Mouse (Mus musculus) embryo, embryonic 10.5 days (tissue): ENCODE measurements around the gene Wdr90.

Source experiments
- DNase-seq: peaks from one replicate; pipeline ENCODE4 v3.0.0-alpha.2; 2015; ENCODE audit warnings: low spot score

Gene Wdr90

DNA sequence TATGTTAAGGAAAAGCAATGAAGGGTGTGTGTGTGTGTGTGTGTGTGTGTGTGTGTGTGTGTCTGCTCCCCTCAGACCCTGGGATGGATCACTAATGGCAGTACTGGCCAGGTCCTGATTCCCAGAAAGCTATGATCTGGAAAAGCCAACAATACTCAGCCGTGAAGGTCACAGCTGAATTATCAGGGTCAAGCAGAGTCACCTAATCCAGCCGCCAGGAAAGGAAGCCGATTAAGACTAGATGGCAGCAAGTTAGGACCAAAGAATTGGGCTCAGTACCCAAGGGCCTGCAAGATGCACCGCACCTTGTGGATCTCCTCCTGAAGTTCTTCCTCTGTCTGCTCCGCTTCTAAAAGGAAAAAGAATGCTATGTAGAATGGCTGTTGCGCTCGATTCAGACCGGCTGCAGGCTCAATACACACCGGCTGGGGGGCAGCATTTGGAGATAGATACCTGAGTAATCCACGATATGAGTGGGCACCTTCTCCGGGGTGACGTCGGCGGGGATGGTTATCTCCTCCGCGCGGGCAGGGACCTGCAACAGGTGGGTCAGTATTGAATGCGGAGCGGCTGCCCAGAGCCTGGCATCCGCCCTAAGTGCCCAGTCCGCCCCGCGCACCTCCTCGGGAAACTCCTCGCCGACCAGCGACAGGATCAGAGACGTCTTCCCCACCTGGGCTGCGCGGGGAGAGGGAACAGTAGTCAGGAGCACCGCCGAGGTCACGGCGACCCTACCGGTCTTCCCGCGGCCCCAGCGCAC, 17.5 kb downstream of the Wdr90 start:
- DNase-seq: peak; percentile 14

DNA sequence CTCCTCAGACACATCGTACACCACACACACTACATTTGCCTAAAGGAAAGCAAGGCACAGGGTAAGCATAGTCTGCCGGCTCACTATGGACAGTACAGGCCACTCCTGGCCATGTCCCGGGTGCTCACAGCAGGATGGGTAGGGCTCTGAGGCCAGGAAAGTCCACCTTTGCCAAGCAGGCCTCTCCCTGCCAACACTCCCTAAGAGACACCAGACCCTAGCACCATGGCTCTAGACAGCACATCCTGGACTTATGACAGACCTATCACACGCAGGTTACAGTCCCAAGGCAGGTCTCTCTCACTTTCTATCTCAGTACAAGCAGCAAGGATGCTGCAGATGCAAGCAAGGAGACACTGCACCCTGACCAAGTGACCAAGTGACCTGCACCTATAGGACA, 18.2 kb downstream of the Wdr90 start:
- no peak for DNase-seq

DNA sequence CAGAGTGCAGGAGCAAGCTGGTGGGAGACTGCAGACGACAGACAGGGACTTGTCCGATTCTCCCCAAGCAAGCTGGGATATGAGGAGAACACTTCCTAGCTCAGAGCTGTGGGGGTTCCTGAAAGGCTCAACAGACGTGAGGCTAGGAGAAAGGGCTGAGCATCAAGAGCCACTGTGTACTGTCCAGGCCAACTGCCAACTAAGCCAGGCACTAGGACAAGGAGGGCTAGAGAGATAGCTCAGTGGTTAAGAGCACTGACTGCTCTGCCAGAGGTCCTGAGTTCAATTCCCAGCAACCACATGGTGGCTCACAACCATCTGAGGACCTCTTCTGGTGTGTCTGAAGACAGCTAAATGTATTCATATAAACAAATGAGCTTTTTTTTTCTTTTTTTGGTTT, 18.8 kb downstream of the Wdr90 start:
- DNase-seq: no peak

DNA sequence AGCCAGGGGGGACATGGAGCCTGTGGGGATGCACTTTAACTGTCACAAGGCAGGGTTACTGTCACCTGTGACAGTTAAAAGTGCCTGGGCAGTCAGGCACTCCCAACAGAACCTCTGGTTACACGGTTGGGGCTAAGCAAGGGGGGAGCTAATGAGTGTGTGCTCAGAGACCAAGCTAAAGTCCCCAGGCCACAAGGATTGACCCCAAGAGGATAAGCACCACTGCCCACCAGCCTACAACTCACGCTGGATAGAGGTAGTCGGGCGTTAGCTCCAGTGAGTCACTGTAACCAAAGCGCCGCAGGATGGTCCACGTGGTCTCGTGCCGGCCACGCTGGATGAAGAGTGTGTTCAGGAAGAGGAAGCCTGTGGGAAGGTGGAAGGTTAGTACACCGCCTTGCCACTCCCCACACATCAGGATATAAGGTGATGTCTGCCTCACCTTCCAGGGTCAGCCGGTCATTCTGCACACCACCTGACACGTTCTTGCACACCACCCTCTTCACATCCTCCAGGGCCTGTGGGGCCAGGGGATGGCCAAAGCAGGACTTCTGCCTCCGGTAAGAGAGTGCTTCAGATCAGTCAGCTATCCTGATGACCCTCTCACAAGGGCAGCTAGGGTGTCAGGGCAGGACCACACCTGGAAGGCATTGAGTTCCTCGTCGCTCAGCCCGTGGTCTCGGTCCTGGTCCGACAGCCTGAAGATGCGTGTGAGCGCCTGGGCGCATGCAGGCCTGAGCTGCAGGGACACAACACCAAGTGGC, 20.0 kb downstream of the Wdr90 start, which contains the start of gene Gm20683:
Gm20683 (minus strand) TSS at position 647 of the 764 bp plus-strand sequence.
- DNase-seq: no peak

DNA sequence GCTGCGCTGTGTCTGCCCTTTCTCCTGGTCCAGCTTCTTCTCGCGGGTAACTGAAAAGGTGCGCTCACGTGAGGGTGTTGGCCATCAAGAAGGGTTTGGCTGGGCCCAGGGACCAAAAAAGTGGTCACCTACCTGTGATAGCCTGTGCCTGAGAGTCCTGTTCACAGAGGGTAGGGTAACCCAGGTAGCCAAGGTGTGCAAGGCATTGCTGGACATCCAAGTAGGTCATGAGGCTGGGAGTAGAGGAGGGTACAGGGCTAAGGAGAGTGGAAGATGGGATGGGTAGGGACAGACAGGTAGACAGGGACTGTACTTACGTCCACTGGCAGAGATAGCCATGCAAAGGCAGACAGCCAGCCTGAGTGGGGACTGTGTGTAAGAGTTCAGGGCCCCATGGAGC, 20.8 kb downstream of the Wdr90 start:
- DNase-seq: no peak

DNA sequence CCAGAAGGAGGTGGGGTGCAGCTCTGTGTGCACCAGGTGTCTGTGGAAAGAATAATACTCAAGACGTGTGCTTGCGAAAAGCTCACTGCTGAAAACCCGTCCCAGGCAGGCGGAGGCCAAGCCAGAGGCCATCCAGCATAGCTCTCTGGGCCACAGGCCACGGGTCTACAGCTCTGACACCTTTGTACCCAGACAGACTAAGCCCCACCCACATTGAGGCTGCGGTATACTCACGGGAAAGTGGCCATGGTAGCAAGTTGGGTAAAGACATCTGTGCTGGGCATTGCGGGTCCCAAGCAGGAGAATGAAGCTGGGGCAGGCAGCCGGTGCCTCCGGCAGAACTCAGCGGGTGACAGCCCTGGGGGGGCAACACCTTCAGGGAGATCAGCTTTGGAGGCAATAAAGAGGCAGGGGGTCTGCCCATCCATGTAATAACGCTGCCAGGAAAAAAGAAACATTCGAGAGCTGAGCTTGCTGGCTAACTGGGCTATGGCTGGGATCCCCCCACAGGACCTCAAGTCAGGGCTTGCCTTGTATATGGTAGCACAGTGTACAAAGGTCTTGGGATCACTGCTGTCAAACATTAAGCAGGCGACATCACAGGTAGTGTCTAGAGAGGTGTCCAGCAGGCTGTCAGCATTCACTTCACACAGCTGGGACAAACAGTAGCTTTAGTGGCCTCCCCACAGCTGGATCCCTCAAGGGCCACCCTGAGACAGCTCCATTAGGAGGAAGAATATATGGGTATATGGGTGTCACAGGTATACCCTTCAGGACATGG, 21.7 kb downstream of the Wdr90 start:
- DNase-seq: no peak

DNA sequence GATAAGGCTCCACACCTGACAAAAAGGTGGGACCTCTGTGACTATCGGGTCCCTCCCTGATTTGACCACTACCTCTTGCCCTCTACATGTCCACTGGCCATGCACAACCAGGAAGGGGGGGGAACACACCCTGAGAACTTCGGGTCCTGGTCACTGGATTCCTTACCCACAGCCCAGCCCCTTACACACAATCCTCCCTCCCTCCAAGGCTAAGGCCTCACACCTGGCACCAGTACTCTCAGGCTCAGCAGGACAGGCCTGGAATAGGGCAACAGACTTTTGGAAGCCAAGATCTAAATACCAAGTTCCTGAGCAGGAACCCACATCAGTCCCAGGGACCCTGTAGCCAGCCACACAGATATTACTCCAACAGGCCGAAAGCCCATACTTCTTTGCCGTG, 22.4 kb downstream of the Wdr90 start:
- no peak for DNase-seq

DNA sequence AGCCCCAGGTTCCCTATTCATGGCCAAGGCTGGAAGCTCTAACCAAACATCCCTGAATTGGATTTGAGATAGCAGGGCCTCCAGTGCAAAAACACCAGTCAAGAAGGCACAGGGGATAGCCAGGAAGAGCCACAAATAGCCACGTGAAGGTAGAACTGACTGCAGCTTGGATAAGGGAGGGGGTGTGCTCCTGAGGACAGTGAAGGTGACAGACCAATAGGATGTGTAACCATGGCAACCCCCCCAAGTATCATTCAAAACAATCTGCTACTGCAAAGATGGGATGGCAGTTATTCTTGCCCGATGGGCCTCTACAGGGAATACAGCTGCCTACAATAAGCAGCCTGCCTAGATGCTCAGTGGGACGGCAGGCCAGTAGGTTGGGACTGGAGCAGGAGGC, 23.8 kb downstream of the Wdr90 start:
- no peak for DNase-seq

DNA sequence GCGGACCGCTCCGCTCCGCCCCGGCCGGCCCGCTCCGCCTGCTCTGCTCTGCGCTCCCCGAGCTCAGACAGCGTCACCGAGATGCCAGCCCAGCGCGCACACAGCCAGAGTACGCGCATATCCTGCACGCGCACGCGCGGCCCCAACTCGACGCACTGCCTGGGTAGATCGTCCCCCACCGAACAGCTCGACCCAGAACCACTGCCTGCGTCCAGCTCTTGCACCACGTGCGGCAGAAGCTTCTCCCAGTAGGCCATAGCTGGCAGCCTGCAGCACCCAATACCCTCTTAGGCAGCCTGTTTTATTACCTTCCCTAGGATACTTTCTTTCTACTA, 24.3 kb downstream of the Wdr90 start, which contains the start of gene Rhbdl1:
Rhbdl1 (minus strand) TSS at position 220 of the 335 bp plus-strand sequence.
- DNase-seq: peak; percentile 68

DNA sequence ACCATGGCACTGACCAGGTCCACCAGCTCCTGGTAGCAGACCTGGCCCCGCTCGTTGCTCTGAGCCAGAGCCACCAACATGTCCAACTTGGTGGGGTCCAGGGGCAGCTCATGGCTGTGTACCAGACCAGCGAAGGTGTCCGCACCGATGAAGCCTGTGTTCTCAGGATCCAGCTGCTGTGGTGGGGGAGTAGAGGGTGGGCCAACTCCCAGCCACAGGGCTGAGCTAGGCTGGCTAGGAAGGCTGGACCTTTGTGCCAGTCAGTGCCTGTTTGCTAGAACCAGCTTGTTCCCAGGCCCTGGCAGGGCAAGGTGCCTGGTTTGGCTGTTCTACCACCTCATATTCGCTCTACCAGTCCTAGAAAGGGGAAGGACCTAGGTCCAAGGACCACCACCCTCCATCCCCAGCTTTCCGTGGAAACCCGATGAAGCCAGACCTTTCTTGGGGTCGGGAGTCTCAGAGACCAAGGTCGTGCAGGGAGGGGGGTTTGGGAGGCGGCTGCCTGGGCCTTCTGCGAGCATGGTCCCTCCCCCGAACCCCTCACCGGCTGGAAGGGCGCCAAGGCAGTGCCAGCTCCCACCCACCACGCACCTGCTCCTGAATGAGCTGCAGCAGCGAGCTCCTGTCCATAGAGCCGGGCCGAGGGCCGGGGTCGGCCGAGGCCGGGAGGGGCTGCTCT, 24.8 kb downstream of the Wdr90 start:
- no peak for DNase-seq

DNA sequence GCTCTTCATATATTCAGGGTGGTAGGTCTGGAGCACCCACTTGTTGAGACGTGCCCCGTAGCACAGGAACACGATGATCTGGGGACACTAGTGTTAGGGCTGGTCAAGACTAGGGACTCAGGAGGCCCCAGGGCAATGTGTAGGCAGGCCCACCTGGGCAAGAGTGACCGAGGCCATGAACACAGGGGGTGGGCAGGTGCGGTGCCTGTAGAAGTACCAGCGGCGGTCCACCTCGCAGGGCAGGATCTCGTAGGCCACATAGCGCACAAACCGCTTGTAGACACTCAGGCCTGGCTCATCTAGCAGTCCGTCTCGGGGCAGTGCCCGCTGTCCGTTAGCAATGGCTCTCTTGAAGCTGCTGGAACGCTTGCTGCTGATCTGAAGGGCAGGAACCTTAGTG, 25.5 kb downstream of the Wdr90 start:
- DNase-seq: no peak

DNA sequence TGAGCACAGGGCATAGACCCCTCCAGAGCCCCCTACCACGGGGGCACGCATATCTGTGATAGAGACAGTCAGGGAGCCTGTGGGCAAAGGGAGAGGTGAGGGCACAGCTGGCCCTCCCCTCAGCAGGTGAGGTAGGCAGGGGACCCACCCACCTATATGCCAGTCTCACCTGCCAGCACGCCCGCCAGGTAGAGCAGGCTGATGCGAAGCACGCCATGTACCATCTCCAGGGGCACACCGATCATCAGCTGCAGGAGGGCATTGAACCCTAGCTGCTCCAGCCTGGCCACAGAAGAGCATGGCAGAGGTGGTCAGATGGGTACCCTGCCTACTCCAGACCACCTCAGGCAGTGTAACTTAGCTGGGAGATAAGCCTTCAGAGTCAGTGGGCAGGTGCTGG, 26.0 kb downstream of the Wdr90 start:
- no peak for DNase-seq

DNA sequence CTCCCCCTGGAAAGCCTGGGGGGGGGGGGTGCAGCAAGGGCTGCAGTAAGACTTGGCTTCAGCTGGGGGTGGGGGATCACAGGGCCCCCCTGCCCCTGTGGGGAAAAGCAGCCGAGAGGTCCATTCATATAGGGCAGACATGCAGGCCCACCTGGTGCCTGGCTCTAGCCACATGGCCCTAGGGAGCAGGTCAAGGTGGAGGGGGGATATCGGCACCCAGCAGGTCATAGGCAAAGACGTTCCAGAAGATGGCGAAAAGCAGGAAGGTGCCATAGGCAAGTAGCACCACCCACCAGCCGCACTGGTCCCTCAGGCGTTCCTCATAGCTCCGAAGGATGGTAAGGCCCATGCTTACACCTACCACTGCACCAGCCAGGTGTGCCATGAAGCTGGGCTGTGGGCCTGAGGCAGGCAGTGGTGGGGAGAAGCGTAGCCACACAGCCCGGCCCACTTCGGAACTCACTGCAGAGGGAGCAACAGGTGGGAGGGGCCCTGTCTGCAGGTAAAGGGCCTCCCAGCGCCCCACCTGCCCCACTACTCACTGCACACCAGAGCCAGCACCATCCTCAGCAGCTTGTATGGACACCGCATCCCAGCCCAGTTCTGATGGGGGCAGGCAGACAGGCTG, 26.6 kb downstream of the Wdr90 start:
- no peak for DNase-seq

DNA sequence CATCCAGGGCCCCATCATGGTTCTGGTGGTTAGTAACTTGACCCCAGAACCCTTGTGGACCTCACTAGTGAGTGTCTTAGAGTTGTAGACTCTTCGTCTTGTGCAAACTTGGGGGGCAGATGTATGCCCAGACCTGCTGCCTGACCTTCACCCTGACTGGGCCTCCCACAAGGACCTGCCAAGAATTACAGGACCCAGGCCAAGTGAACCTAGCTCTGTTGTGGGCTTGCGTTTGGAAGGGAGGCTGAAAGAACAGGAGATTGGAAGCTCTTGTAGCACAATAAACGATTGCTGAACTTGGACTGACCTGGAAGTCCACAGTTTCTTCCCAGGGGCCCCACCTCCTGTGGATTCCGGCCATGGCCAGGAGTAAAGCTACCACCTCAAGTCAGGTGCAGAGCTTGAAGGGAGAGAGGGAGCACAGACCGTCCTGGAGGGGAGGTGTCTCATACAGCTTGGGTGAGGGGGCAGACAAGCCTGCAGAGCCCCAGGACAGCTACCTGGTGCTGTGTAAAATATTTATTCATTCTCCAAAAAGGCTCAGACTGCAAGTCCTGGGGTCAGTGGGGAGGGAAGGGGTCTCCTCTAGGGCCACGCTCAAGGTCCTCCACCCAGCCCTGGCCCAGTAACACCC, 27.2 kb downstream of the Wdr90 start:
- DNase-seq: no peak

DNA sequence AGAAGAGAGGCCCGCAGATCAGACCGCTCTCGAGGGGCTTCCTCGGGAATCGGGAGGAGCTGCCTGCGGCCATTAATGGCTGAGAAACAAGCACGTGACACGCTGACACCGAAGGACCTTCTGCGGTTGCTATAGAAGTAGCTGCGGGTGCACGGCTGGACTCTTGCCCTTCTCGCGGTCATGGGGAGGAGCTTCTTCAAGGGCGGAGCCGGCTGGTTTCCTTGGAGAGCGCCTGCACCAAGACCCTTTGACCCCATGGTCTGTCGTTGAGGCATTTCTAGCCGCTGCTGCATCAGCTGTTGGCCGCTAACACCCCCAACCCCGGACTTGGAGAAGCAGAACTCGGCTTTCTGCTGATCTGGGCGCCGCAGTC, 28.0 kb downstream of the Wdr90 start, which contains the start of gene Stub1:
Stub1 (minus strand) TSS at position 114 of the 373 bp plus-strand sequence.
- DNase-seq: peak; percentile 97

DNA sequence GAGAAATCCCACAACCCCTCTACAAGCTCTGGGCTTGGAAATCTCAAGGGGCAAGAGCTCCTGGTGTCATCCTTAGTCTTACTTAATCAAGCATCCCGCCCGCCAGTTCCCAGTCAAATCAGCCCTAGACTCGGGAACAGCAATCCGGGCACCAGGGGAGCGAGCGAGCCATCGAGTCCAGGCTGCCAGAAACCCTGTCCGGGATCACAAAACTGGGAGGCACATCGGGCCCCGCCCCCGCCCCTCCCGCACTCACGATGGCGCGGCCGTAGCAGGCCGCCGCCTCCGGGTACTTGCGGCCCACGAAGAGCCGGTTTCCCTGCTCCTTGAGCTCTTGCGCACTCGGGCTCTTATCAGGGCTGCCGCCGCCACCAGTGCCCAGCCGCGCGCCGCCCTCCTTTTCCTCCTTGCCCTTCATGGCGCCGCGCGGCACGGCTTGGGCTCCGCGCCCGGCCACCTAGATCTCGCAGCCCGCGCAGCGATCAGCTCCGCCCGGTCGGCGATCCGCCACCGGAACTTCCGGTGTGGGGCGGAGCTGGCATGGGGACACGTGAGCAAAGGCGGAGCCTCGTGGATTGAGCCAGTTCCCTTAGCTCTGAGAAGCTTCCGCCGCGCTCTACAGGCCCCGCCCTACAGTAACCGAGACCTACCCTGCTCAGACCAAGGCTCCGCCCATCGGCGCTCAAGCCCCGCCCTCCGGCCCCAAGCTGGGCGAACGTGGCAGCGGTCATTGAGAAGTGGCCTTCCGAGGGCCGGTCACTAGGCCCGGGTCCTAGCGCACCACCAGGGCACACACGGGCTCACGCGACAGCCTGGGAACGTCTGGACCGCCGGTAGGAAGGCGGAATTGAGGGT, 28.6 kb downstream of the Wdr90 start:
- peak; percentile 100 for DNase-seq

DNA sequence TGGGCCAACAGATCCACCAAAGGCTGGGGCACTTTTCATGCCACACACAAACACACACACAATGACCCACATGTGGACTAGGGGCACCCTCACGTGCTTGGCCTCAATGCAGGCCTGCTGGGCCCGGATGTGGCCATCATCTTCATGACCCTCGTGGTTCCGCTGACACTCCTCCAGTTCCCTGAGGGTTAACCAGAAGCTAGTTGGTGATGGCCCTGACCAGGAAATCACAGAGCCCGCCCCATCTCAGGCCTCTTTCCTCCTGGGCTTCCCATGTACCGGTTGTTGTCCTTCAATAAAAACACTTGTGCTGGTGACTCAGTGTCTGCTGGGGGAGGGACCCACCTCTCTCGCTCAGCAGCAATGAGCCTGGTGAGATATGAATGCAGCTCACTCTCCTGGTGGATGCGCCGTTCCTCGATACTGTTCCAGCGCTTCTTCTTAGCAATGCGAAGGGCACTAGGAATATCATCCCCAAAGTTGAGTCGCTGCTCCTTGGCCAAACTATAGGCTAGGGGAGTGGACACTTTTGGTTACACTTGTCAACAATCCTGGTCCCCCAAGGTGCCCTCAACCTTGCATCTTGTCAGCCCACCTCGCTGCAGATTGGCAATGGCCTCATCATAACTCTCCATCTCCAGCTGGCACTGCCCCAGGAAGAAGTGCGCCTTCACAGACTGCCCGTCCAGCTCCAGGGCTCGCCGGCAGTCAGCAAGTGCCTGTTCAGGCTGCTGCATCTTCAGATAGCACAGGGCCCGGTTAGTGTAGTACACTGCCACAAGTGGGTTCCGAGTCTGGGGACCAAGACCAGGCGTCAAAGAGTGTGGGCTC, 29.6 kb downstream of the Wdr90 start:
- DNase-seq: no peak

DNA sequence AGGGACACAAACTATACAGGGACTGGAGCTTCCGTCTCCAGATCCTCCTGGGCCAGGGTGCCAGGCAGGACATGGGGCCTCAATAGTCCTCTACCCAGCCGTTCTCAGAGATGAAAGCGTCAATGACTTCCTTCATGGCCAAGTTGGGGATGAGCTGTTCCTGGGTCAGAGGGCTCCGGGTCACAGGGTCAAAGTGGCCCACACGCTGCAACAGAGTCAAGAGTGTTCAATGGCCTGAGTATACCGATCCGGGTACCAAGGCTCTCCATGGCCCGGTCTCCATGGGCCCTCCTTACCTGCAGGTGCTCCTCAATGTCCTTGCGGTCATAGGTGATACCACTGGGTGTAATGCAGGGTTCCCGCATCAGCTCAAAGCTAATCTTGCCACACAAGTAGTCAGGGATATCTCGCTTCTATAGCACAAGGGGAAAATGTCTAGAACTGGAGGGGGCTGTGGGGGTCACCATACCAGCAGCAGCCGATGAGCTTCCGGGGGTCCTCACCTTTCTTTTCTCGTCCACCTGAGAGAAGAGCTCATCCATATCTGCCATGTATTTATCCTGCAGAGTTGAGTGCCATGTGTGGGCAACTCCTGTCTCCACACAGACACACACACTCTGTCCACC, 30.4 kb downstream of the Wdr90 start:
- no peak for DNase-seq
